Mouse (Mus musculus) liver, embryonic 14.5 days (tissue): ENCODE results near the gene Rfpl4b.

Experiments
- CTCF ChIP-seq: IDR thresholded peaks from 2 replicates; pipeline ENCODE4 v1.5.1; 2016; ENCODE audit warnings: antibody characterized with exemption, low read depth, control low read depth
- EP300 ChIP-seq: IDR thresholded peaks from 2 replicates; pipeline ENCODE4 v1.6.1; 2016; ENCODE audit warnings: antibody characterized with exemption, low read depth

DNA sequence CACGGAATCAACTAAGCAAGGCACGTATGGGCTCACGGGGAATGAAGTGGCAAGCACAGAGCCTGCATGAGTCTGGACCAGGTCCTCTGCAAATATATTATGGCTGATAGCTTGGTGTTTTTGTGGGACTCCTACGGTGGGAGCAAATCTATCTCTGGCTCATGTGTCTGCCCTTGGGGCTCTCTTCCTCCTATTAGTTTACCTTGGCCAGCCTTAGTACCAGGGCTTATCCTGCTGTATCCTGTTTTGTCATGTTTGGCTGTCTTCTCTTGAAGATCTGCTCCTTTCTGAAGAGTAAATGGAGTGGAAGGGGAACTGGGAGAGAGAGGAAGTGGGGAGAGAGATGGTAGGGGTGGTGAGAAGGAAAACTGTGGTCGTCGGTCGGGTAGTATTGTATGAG lies 18.3 kb downstream of the Rfpl4b start:
- TF ChIP-seq CTCF = no peak
- TF ChIP-seq EP300 = no peak
